Mouse (Mus musculus) kidney, postnatal 10 days (tissue): ENCODE measurements around the gene Syap1.

ENCODE experiments used
- DNase-seq: peaks from one replicate; pipeline ENCODE4 v3.0.0; 2021; ENCODE audit warnings: mixed read lengths

Gene Syap1

GRCm38 (mm10) chrX:162829741-162830140 is 58.5 kb downstream of the Syap1 start:
- DNase-seq = no peak

GRCm38 (mm10) chrX:162829203-162829708 is 59.0 kb downstream of the Syap1 start, which contains the start of gene Txlng:
Gene Txlng (minus strand): TSS chrX:162829454.
- peak; percentile 96 for DNase-seq

- DNase-seq = peak; percentile 14
Measured at GRCm38 (mm10) chrX:162828783-162829182, 59.5 kb downstream of the Syap1 start.

- DNase-seq = no peak
Measured at GRCm38 (mm10) chrX:162828016-162828415, 60.2 kb downstream of the Syap1 start.
